In the genomic region with DNA sequence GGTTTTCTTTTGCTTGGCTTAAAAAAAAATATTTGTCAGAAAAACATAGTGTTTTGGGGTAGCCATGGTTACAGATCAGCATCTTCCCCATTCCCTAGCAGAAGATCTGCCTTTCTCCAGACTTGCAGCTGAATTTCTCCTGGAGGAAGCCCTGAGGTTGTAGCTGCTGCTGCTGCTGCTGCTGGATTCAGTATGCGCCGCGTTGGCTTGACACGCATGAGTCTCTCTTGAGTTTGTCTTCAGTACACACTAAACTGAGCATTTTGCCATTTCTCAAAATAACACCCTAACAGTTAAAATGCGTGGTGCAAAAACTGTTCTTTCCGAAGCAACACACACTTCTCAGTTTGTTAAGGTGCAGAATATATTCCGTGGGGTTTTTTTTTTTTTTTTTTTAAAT, we compare ENCODE assay signal across 12 mouse cellular contexts. TPM values are rescaled to one million over a fixed set of nuclear protein-coding genes. Genes with fewer than 3 reads are reported as not detected.
DNase-seq lines count a peak whose midpoint lies in the region; ATAC-seq and TF ChIP-seq lines count a peak whose summit lies in the region.
"Had no signal": no experiment of that assay in that cellular context is flagged by ENCODE, and none has a peak within 500 bp of the region (broad histone marks: within the 10 kb centered on the region; RNA-seq: fewer than 3 reads in every experiment).

No protein-coding gene starts in this region.

- DNase-seq in heart, postnatal 25 days (ENCODE audit: low spot score), result no peak
- no peak for DNase-seq in midbrain, embryonic 10.5 days (ENCODE audit: low spot score)
- no peak for DNase-seq in hindbrain, postnatal 0 days (ENCODE audit: low spot score)
- peak; percentile 32 for DNase-seq in right cerebral cortex, postnatal 14 days
- DNase-seq in layer of hippocampus, adult 2 months (ENCODE audit: low spot score in 2 of 2), result no peak
- DNase-seq in layer of hippocampus, postnatal 14 days (ENCODE audit: low spot score in 2 of 2), result no peak
- DNase-seq: embryo, embryonic 11 days; kidney, adult 18-20 months; liver, embryonic 13.5 days had no signal

- H3K4me2 ChIP-seq in heart, embryonic 13.5 days, result peak overlapping the region; percentile 90
- H3K4me2 ChIP-seq in midbrain, embryonic 13.5 days (replicated peaks), result 0 out of 2 replicates have a peak overlapping the region, but pooled peaks have one; percentile 8
- peak overlapping the region; percentile 19 for H3K4me2 ChIP-seq in hindbrain, postnatal 0 days (ENCODE audit: low read depth, low read length)
- H3K4me2 ChIP-seq: liver, embryonic 13.5 days had no signal

- WGBS in heart, embryonic 13.5 days, result 72% methylated on average over 7 of the region's 7 CpGs
- 83% methylated on average over 7 of the region's 7 CpGs for WGBS in midbrain, embryonic 13.5 days
- WGBS in midbrain, embryonic 10.5 days, result 87% methylated on average over 7 of the region's 7 CpGs
- 68% methylated on average over 7 of the region's 7 CpGs for WGBS in hindbrain, postnatal 0 days

- no peak for ATAC-seq in heart, embryonic 13.5 days (ENCODE audit: extremely low read depth, insufficient number of reproducible peaks, low FRiP score, low TSS enrichment)
- no peak for ATAC-seq in midbrain, embryonic 13.5 days
- no peak for ATAC-seq in hindbrain, postnatal 0 days

- no peak overlapping the region for H3K27ac ChIP-seq in heart, embryonic 13.5 days (replicated peaks)
- no peak overlapping the region for H3K27ac ChIP-seq in midbrain, embryonic 13.5 days
- no peak overlapping the region for H3K27ac ChIP-seq in midbrain, embryonic 10.5 days (replicated peaks)
- H3K27ac ChIP-seq in hindbrain, postnatal 0 days, result no peak overlapping the region
- no peak overlapping the region for H3K27ac ChIP-seq in layer of hippocampus, adult 2 months
- H3K27ac ChIP-seq: liver, embryonic 13.5 days had no signal

- peaks cover 50% of the 10 kb centered on the region for H3K4me1 ChIP-seq in heart, embryonic 13.5 days
- H3K4me1 ChIP-seq in midbrain, embryonic 13.5 days (replicated peaks), result peaks cover 14% of the 10 kb centered on the region; the same call in 1 of the 2 replicates
- peaks cover 42% of the 10 kb centered on the region for H3K4me1 ChIP-seq in midbrain, embryonic 10.5 days
- H3K4me1 ChIP-seq in hindbrain, postnatal 0 days (ENCODE audit: insufficient read depth, low read length), result no peaks in the 10 kb centered on the region

- intact Hi-C loops in heart, postnatal 25 days (cut with DNase I), result no loop called here

- no peak for TF ChIP-seq CTCF in hindbrain, postnatal 0 days (IDR thresholded peaks at IDR 0.05; ENCODE audit: low read depth)
- no peak for TF ChIP-seq CTCF in layer of hippocampus, adult 2 months (conservative IDR thresholded peaks at IDR 0.05)

- H3K27me3 ChIP-seq in heart, embryonic 13.5 days (replicated peaks), result no peaks in the 10 kb centered on the region
- H3K27me3 ChIP-seq in midbrain, embryonic 13.5 days, result no peaks in the 10 kb centered on the region; the same call in 1 of the 2 replicates
- H3K27me3 ChIP-seq in midbrain, embryonic 10.5 days (ENCODE audit: low read depth, poor library complexity, severe bottlenecking), result 0 out of 2 replicates have a peak, but pooled peaks cover 3% of the 10 kb centered on the region
- H3K27me3 ChIP-seq in hindbrain, postnatal 0 days (ENCODE audit: insufficient read depth, low read length), result 0 out of 2 replicates have a peak, but pooled peaks cover 4% of the 10 kb centered on the region
- H3K27me3 ChIP-seq: CH12.LX had no signal

- no peaks in the 10 kb centered on the region for H3K9me3 ChIP-seq in heart, embryonic 13.5 days
- no peaks in the 10 kb centered on the region for H3K9me3 ChIP-seq in midbrain, embryonic 13.5 days
- no peaks in the 10 kb centered on the region for H3K9me3 ChIP-seq in midbrain, embryonic 10.5 days (replicated peaks)
- H3K9me3 ChIP-seq in hindbrain, postnatal 0 days (ENCODE audit: low read length), result no peaks in the 10 kb centered on the region
- H3K9me3 ChIP-seq: liver, embryonic 13.5 days had no signal

- peak overlapping the region; percentile 37; the same call in 1 of the 2 replicates for H3K9ac ChIP-seq in heart, embryonic 13.5 days
- no peak overlapping the region for H3K9ac ChIP-seq in midbrain, embryonic 13.5 days (replicated peaks)
- no peak overlapping the region for H3K9ac ChIP-seq in hindbrain, postnatal 0 days (replicated peaks; ENCODE audit: low read length)
- H3K9ac ChIP-seq: liver, embryonic 13.5 days had no signal

- H3K36me3 ChIP-seq in heart, embryonic 13.5 days, result no peaks in the 10 kb centered on the region
- no peaks in the 10 kb centered on the region for H3K36me3 ChIP-seq in midbrain, embryonic 13.5 days
- H3K36me3 ChIP-seq in midbrain, embryonic 10.5 days, result no peaks in the 10 kb centered on the region
- H3K36me3 ChIP-seq in hindbrain, postnatal 0 days (ENCODE audit: insufficient read depth, low read length), result no peaks in the 10 kb centered on the region
- H3K36me3 ChIP-seq: liver, embryonic 13.5 days had no signal

- peak overlapping the region; percentile 94 for H3K4me3 ChIP-seq in heart, embryonic 13.5 days
- H3K4me3 ChIP-seq in midbrain, embryonic 13.5 days (replicated peaks), result 0 out of 2 replicates have a peak overlapping the region, but pooled peaks have one; percentile 9
- no peak overlapping the region for H3K4me3 ChIP-seq in midbrain, embryonic 10.5 days
- no peak overlapping the region for H3K4me3 ChIP-seq in hindbrain, postnatal 0 days (ENCODE audit: low read length)
- no peak overlapping the region for H3K4me3 ChIP-seq in layer of hippocampus, adult 2 months
- H3K4me3 ChIP-seq: liver, embryonic 13.5 days had no signal

RNA-seq across cellular contexts. Expression of gene Uaca, which starts 1.7 kb away (rescaled TPM):
- polyA plus RNA-seq in heart, embryonic 13.5 days (2015; fragmentation: Nextera tagmentation; extraction: Ambion mirVana), result 25.8 and 27.3 TPM in 2 replicates
- total RNA-seq in heart, postnatal 25 days (2021), result 10 to 100 TPM; 44.6 to 50.0 TPM
- 17.5 and 22.0 TPM in 2 replicates for polyA plus RNA-seq in midbrain, embryonic 13.5 days (2015; fragmentation: Nextera tagmentation; extraction: Ambion mirVana)
- 33.1 and 37.0 TPM in 2 replicates for polyA plus RNA-seq in midbrain, embryonic 10.5 days (2016; fragmentation: Nextera tagmentation; extraction: Ambion mirVana)
- total RNA-seq in hindbrain, postnatal 0 days (2014; rRNA removed), result 5.8 and 7.4 TPM in 2 replicates
- polyA plus RNA-seq in hindbrain, postnatal 0 days (2015; fragmentation: Nextera tagmentation; extraction: Ambion mirVana), result 13.3 and 13.5 TPM in 2 replicates
- 1 to 10 TPM; 6.8 to 6.9 TPM for total RNA-seq in layer of hippocampus, adult 2 months (2021)
- 10 to 100 TPM in 1 of 2 experiments, 1 to 10 TPM in 1; 8.9 to 13.6 TPM for total RNA-seq in layer of hippocampus, postnatal 14 days (2021)

Comparison
In these comparisons a context has a peak if more than half of its experiments do, and no peak if none do; other contexts are left out.
1. H3K4me3 ChIP-seq: peak in heart, embryonic 13.5 days (single experiment) and midbrain, embryonic 13.5 days (single experiment); none in midbrain, embryonic 10.5 days (single experiment), hindbrain, postnatal 0 days (single experiment) and layer of hippocampus, adult 2 months (single experiment).
2. H3K4me2 ChIP-seq: peak in every context shown above with its lines; median percentile 90 in heart, embryonic 13.5 days; 19 in hindbrain, postnatal 0 days; 8 in midbrain, embryonic 13.5 days.